Mouse (Mus musculus): ENCODE data around the gene Ppm1l. TPM values are rescaled to one million over a fixed set of nuclear protein-coding genes. Genes with fewer than 3 reads are reported as not detected.
"Not testable (repeated sequence)": the region's sequence is repeated elsewhere in the genome, so short reads cannot be mapped to it uniquely, and the experiment has no call there.

Gene Ppm1l
- polyA plus RNA-seq, 1 experiment = 21.4 TPM

DNA sequence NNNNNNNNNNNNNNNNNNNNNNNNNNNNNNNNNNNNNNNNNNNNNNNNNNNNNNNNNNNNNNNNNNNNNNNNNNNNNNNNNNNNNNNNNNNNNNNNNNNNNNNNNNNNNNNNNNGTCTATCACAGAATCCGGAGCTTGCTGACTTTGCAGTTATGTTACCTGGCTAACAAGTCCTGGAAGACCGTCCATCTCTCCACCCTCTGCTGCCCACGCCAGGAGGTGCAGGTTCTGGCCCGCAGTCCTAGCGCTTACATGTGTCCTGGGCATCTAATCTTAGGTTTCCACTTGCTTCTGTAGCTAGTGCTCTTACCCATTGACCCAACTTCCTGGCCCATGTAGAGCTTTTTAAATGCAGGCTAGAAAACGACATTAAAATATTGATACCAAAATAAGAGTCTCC, 99.5 kb downstream of the Ppm1l start:
- TF ChIP-seq CTCF (IDR thresholded peaks at IDR 0.05; ENCODE audit: borderline replicate concordance, extremely low read depth, insufficient read depth, insufficient read length) (no peak), POLR2A (IDR thresholded peaks at IDR 0.05; ENCODE audit: borderline replicate concordance, extremely low read depth, insufficient read depth, insufficient read length, poor library complexity, severe bottlenecking) (no peak)
- DNase-seq (ENCODE audit: low read depth) = no peak

- TF ChIP-seq POLR2A (IDR thresholded peaks at IDR 0.05; ENCODE audit: borderline replicate concordance, extremely low read depth, insufficient read depth, insufficient read length, poor library complexity, severe bottlenecking) (no peak), CTCF (IDR thresholded peaks at IDR 0.05; ENCODE audit: borderline replicate concordance, extremely low read depth, insufficient read depth, insufficient read length) (no peak)
- DNase-seq (ENCODE audit: low read depth) = peak; percentile 56
Observed at GRCm38 (mm10) chr3:69422741-69423140, 106.1 kb downstream of the Ppm1l start.

GRCm38 (mm10) chr3:69423371-69423770, 106.7 kb downstream of the Ppm1l start:
- peak; percentile 59 for DNase-seq (ENCODE audit: low read depth)
- no peak for TF ChIP-seq CTCF (IDR thresholded peaks at IDR 0.05; ENCODE audit: borderline replicate concordance, extremely low read depth, insufficient read depth, insufficient read length)
- TF ChIP-seq POLR2A (IDR thresholded peaks at IDR 0.05; ENCODE audit: borderline replicate concordance, extremely low read depth, insufficient read depth, insufficient read length, poor library complexity, severe bottlenecking) = no peak

DNA sequence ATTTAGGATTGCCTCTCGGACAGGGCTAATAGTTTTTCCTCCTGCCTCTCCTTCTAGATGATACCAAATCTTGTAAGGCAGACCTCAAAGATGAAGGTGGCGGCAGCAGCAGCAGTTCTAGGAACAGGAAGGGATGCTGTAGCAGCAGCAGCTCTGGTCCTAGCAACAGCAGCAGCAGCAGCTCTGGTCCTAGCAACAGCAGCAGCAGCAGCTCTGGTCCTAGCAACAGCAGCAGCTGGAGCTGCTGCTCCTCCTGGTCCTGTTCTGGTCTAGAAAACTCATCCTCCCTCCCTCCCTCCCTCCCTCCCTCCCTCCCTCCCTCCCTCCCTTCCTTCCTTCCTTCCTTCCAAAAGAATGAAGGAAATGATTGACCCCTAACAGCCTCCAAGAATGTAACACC, 108.1 kb downstream of the Ppm1l start:
- not testable (repeated sequence) for DNase-seq (ENCODE audit: low read depth)

GRCm38 (mm10) chr3:69427259-69427658, 110.6 kb downstream of the Ppm1l start:
- TF ChIP-seq CTCF (IDR thresholded peaks at IDR 0.05; ENCODE audit: borderline replicate concordance, extremely low read depth, insufficient read depth, insufficient read length) (no peak), POLR2A (IDR thresholded peaks at IDR 0.05; ENCODE audit: borderline replicate concordance, extremely low read depth, insufficient read depth, insufficient read length, poor library complexity, severe bottlenecking) (no peak)
- DNase-seq (ENCODE audit: low read depth) = no peak

DNA sequence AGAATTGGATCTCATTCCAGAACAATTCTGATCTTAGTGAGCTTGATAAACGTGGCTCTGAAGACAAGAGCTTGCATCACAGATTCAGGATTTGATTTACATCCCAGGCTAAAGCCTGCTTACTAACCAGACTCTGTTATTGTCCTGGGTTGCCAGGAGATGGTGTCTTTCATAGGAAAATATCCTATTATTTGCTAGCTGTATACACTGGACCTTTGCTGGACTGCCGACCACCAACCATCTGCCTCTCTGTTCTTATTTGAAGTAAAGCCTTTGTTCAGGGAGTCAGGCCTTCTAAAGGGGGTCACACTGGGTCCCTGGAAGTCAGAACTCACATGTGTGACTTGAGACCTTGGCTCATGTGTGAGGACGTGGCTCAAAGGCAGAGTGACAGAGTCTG, 111.6 kb downstream of the Ppm1l start:
- TF ChIP-seq POLR2A (IDR thresholded peaks at IDR 0.05; ENCODE audit: borderline replicate concordance, extremely low read depth, insufficient read depth, insufficient read length, poor library complexity, severe bottlenecking) = no peak
- no peak for TF ChIP-seq CTCF (IDR thresholded peaks at IDR 0.05; ENCODE audit: borderline replicate concordance, extremely low read depth, insufficient read depth, insufficient read length)
- DNase-seq (ENCODE audit: low read depth) = peak; percentile 44

DNA sequence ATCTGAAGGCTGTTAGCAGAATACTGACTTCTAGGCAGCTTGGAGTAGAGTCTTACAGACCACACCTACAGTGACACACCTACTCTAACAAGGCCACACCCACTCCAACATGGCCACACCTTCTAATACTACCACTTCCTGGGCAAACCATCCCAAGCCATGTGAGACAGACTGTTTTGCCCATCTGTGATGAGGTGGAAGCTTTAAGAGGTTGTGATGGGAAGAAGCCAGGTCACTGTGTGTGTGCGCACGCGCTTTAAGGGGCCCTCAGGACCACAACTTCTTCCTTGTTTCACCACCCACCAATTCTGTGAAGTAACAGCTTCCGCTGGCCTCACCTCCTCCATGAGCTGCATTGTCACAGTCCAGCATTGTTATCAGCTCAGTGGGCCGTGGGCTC, 112.7 kb downstream of the Ppm1l start:
- no peak for DNase-seq (ENCODE audit: low read depth)
- TF ChIP-seq CTCF (IDR thresholded peaks at IDR 0.05; ENCODE audit: borderline replicate concordance, extremely low read depth, insufficient read depth, insufficient read length) (no peak), POLR2A (IDR thresholded peaks at IDR 0.05; ENCODE audit: borderline replicate concordance, extremely low read depth, insufficient read depth, insufficient read length, poor library complexity, severe bottlenecking) (no peak)

- DNase-seq (ENCODE audit: low read depth) = no peak
- TF ChIP-seq POLR2A (IDR thresholded peaks at IDR 0.05; ENCODE audit: borderline replicate concordance, extremely low read depth, insufficient read depth, insufficient read length, poor library complexity, severe bottlenecking) (no peak), CTCF (IDR thresholded peaks at IDR 0.05; ENCODE audit: borderline replicate concordance, extremely low read depth, insufficient read depth, insufficient read length) (no peak)
Observed at GRCm38 (mm10) chr3:69433580-69433979, 116.9 kb downstream of the Ppm1l start.

DNA sequence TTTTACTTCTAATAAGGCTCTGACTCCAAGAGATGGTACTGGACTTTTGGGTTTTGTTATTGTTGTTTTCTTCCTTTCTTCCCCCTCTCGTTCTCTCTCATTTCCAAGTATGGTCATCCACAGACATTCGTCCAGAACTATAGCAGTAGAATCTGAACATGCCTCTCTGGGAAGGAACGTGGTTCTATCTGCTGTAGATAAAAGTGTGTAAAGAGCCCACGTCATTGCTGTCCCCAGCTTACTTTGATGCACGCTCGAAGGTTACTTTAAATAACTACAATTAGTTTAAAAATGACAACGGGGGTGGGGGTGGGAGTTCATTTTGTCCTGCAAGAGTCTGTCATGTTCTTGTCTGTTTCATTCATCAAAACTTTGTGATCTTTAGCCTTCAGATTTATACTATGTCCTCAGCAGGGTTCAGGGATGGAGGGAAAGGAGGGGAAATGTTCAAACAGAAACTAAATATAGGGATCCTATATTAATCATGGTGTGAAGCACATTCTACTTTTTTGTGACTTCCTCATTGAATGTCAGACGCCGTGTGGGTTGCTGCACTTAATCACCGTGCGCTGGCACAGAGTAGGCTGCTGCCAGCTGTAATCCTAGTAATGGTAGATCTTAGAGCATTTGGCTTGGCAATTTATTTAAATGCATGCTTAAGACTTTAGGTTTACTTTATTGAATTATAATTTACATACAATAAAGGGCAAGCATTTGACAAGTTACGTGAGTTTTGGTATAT, 122.3 kb downstream of the Ppm1l start:
- DNase-seq (ENCODE audit: low read depth) = no peak
- TF ChIP-seq POLR2A (IDR thresholded peaks at IDR 0.05; ENCODE audit: borderline replicate concordance, extremely low read depth, insufficient read depth, insufficient read length, poor library complexity, severe bottlenecking) (no peak), CTCF (IDR thresholded peaks at IDR 0.05; ENCODE audit: borderline replicate concordance, extremely low read depth, insufficient read depth, insufficient read length) (no peak)

GRCm38 (mm10) chr3:69440761-69441160, 124.1 kb downstream of the Ppm1l start:
- TF ChIP-seq CTCF (IDR thresholded peaks at IDR 0.05; ENCODE audit: borderline replicate concordance, extremely low read depth, insufficient read depth, insufficient read length) (no peak), POLR2A (IDR thresholded peaks at IDR 0.05; ENCODE audit: borderline replicate concordance, extremely low read depth, insufficient read depth, insufficient read length, poor library complexity, severe bottlenecking) (no peak)

GRCm38 (mm10) chr3:69446989-69447388, 130.3 kb downstream of the Ppm1l start:
- TF ChIP-seq CTCF (IDR thresholded peaks at IDR 0.05; ENCODE audit: borderline replicate concordance, extremely low read depth, insufficient read depth, insufficient read length) = no peak
- no peak for TF ChIP-seq POLR2A (IDR thresholded peaks at IDR 0.05; ENCODE audit: borderline replicate concordance, extremely low read depth, insufficient read depth, insufficient read length, poor library complexity, severe bottlenecking)
- no peak for DNase-seq (ENCODE audit: low read depth)

More at GRCm38 (mm10) chr3:69440761-69441160, 124.1 kb downstream of the Ppm1l start:
- no peak for DNase-seq (ENCODE audit: low read depth)

GRCm38 (mm10) chr3:69449041-69449440, 132.4 kb downstream of the Ppm1l start:
- TF ChIP-seq CTCF (IDR thresholded peaks at IDR 0.05; ENCODE audit: borderline replicate concordance, extremely low read depth, insufficient read depth, insufficient read length) (no peak), POLR2A (IDR thresholded peaks at IDR 0.05; ENCODE audit: borderline replicate concordance, extremely low read depth, insufficient read depth, insufficient read length, poor library complexity, severe bottlenecking) (no peak)
- DNase-seq (ENCODE audit: low read depth) = no peak

Data from brain, embryonic 14.5 days (tissue).